Mouse (Mus musculus): ENCODE measurements around the gene Smim5. TPM values are rescaled to one million over a fixed set of nuclear protein-coding genes. Genes with fewer than 3 reads are reported as not detected.

The Smim5 gene
- polyA plus RNA-seq, 1 experiment, result not detected

GRCm38 (mm10) chr11:115911134-115911561 lies 11.4 kb downstream of the Smim5 start:
- Histone ChIP-seq H3K27ac (ENCODE audit: insufficient read depth, low read length) (no peak overlapping the region), H3K4me1 (ENCODE audit: control insufficient read depth, insufficient read depth, low read length) (peaks cover 2% of the 10 kb centered on the region), H3K36me3 (ENCODE audit: control insufficient read depth, insufficient read depth, low read length, poor library complexity, severe bottlenecking) (0 out of 2 replicates have a peak, but pooled peaks cover 2% of the 10 kb centered on the region), H3K27me3 (ENCODE audit: control insufficient read depth, insufficient read depth, low read length, poor library complexity, severe bottlenecking) (no peaks in the 10 kb centered on the region), H3K4me3 (ENCODE audit: low read depth, low read length) (no peak overlapping the region), H3K9ac (ENCODE audit: low read depth, poor library complexity, severe bottlenecking) (no peak overlapping the region), H3K9me3 (replicated peaks; ENCODE audit: control insufficient read depth, insufficient read depth, low read length, poor library complexity, severe bottlenecking) (no peaks in the 10 kb centered on the region)
- TF ChIP-seq EP300 (IDR thresholded peaks at IDR 0.05; ENCODE audit: insufficient read depth, low read depth, low read length) (no peak), POLR2A (IDR thresholded peaks at IDR 0.05; ENCODE audit: insufficient read depth, low read length) (no peak), CTCF (IDR thresholded peaks at IDR 0.05; ENCODE audit: low read depth, low read length) (no peak)

- TF ChIP-seq POLR2A (IDR thresholded peaks at IDR 0.05; ENCODE audit: insufficient read depth, low read length) (no peak), CTCF (IDR thresholded peaks at IDR 0.05; ENCODE audit: low read depth, low read length) (no peak), EP300 (IDR thresholded peaks at IDR 0.05; ENCODE audit: insufficient read depth, low read depth, low read length) (no peak)
- no peaks in the 10 kb centered on the region for H3K27me3 ChIP-seq (ENCODE audit: control insufficient read depth, insufficient read depth, low read length, poor library complexity, severe bottlenecking)
- no peak within 1 kb of the TSS for H3K27ac ChIP-seq (ENCODE audit: insufficient read depth, low read length)
- H3K9ac ChIP-seq (ENCODE audit: low read depth, poor library complexity, severe bottlenecking), result no peak within 1 kb of the TSS
- peaks cover 2% of the 10 kb centered on the region for H3K4me1 ChIP-seq (ENCODE audit: control insufficient read depth, insufficient read depth, low read length)
- H3K36me3 ChIP-seq (ENCODE audit: control insufficient read depth, insufficient read depth, low read length, poor library complexity, severe bottlenecking), result 0 out of 2 replicates have a peak, but pooled peaks cover 3% of the 10 kb centered on the region
- H3K9me3 ChIP-seq (replicated peaks; ENCODE audit: control insufficient read depth, insufficient read depth, low read length, poor library complexity, severe bottlenecking), result no peaks in the 10 kb centered on the region
- no peak within 1 kb of the TSS for H3K4me3 ChIP-seq (ENCODE audit: low read depth, low read length)
Measured at GRCm38 (mm10) chr11:115911632-115912376, 12.0 kb downstream of the Smim5 start, which contains the start of gene Smim6. Gene Smim6, plus strand, starts transcription at chr11:115912017.

- peaks cover 2% of the 10 kb centered on the region for H3K4me1 ChIP-seq (ENCODE audit: control insufficient read depth, insufficient read depth, low read length)
- H3K27ac ChIP-seq (ENCODE audit: insufficient read depth, low read length), result no peak overlapping the region
- no peaks in the 10 kb centered on the region for H3K9me3 ChIP-seq (replicated peaks; ENCODE audit: control insufficient read depth, insufficient read depth, low read length, poor library complexity, severe bottlenecking)
- no peak overlapping the region for H3K4me3 ChIP-seq (ENCODE audit: low read depth, low read length)
- no peak for TF ChIP-seq POLR2A (IDR thresholded peaks at IDR 0.05; ENCODE audit: insufficient read depth, low read length)
- no peak overlapping the region for H3K9ac ChIP-seq (ENCODE audit: low read depth, poor library complexity, severe bottlenecking)
- H3K36me3 ChIP-seq (ENCODE audit: control insufficient read depth, insufficient read depth, low read length, poor library complexity, severe bottlenecking), result 0 out of 2 replicates have a peak, but pooled peaks cover 3% of the 10 kb centered on the region
- no peaks in the 10 kb centered on the region for H3K27me3 ChIP-seq (ENCODE audit: control insufficient read depth, insufficient read depth, low read length, poor library complexity, severe bottlenecking)
Measured at GRCm38 (mm10) chr11:115916579-115916978, 16.8 kb downstream of the Smim5 start.

- Histone ChIP-seq H3K27ac (ENCODE audit: insufficient read depth, low read length) (no peak overlapping the region), H3K9me3 (replicated peaks; ENCODE audit: control insufficient read depth, insufficient read depth, low read length, poor library complexity, severe bottlenecking) (no peaks in the 10 kb centered on the region), H3K9ac (ENCODE audit: low read depth, poor library complexity, severe bottlenecking) (no peak overlapping the region), H3K4me1 (ENCODE audit: control insufficient read depth, insufficient read depth, low read length) (no peaks in the 10 kb centered on the region), H3K36me3 (ENCODE audit: control insufficient read depth, insufficient read depth, low read length, poor library complexity, severe bottlenecking) (0 out of 2 replicates have a peak, but pooled peaks cover 3% of the 10 kb centered on the region), H3K4me3 (ENCODE audit: low read depth, low read length) (no peak overlapping the region), H3K27me3 (ENCODE audit: control insufficient read depth, insufficient read depth, low read length, poor library complexity, severe bottlenecking) (no peaks in the 10 kb centered on the region)
- no peak for TF ChIP-seq CTCF (IDR thresholded peaks at IDR 0.05; ENCODE audit: low read depth, low read length)
- TF ChIP-seq POLR2A (IDR thresholded peaks at IDR 0.05; ENCODE audit: insufficient read depth, low read length), result no peak
- TF ChIP-seq EP300 (IDR thresholded peaks at IDR 0.05; ENCODE audit: insufficient read depth, low read depth, low read length), result no peak
Measured at GRCm38 (mm10) chr11:115918637-115919036, 18.9 kb downstream of the Smim5 start.

GRCm38 (mm10) chr11:115919073-115919472 lies 19.3 kb downstream of the Smim5 start:
- H3K4me1 ChIP-seq (ENCODE audit: control insufficient read depth, insufficient read depth, low read length), result no peaks in the 10 kb centered on the region
- 0 out of 2 replicates have a peak, but pooled peaks cover 3% of the 10 kb centered on the region for H3K36me3 ChIP-seq (ENCODE audit: control insufficient read depth, insufficient read depth, low read length, poor library complexity, severe bottlenecking)
- no peaks in the 10 kb centered on the region for H3K27me3 ChIP-seq (ENCODE audit: control insufficient read depth, insufficient read depth, low read length, poor library complexity, severe bottlenecking)
- H3K9me3 ChIP-seq (replicated peaks; ENCODE audit: control insufficient read depth, insufficient read depth, low read length, poor library complexity, severe bottlenecking), result no peaks in the 10 kb centered on the region
- H3K27ac ChIP-seq (ENCODE audit: insufficient read depth, low read length), result no peak overlapping the region
- no peak for TF ChIP-seq POLR2A (IDR thresholded peaks at IDR 0.05; ENCODE audit: insufficient read depth, low read length)
- TF ChIP-seq EP300 (IDR thresholded peaks at IDR 0.05; ENCODE audit: insufficient read depth, low read depth, low read length), result no peak
- no peak for TF ChIP-seq CTCF (IDR thresholded peaks at IDR 0.05; ENCODE audit: low read depth, low read length)
- no peak overlapping the region for H3K9ac ChIP-seq (ENCODE audit: low read depth, poor library complexity, severe bottlenecking)
- H3K4me3 ChIP-seq (ENCODE audit: low read depth, low read length), result no peak overlapping the region

GRCm38 (mm10) chr11:115920110-115920818 lies 20.5 kb downstream of the Smim5 start:
- TF ChIP-seq EP300 (IDR thresholded peaks at IDR 0.05; ENCODE audit: insufficient read depth, low read depth, low read length) (no peak), POLR2A (IDR thresholded peaks at IDR 0.05; ENCODE audit: insufficient read depth, low read length) (no peak)
- Histone ChIP-seq H3K4me1 (ENCODE audit: control insufficient read depth, insufficient read depth, low read length) (no peaks in the 10 kb centered on the region), H3K36me3 (ENCODE audit: control insufficient read depth, insufficient read depth, low read length, poor library complexity, severe bottlenecking) (0 out of 2 replicates have a peak, but pooled peaks cover 3% of the 10 kb centered on the region), H3K4me3 (ENCODE audit: low read depth, low read length) (no peak overlapping the region), H3K9ac (ENCODE audit: low read depth, poor library complexity, severe bottlenecking) (no peak overlapping the region), H3K27ac (ENCODE audit: insufficient read depth, low read length) (no peak overlapping the region), H3K27me3 (ENCODE audit: control insufficient read depth, insufficient read depth, low read length, poor library complexity, severe bottlenecking) (no peaks in the 10 kb centered on the region), H3K9me3 (replicated peaks; ENCODE audit: control insufficient read depth, insufficient read depth, low read length, poor library complexity, severe bottlenecking) (no peaks in the 10 kb centered on the region)
